Mouse (Mus musculus) lung, adult 10 weeks (tissue): ENCODE data around the gene Olfr311. TPM values are rescaled to one million over a fixed set of nuclear protein-coding genes. Genes with fewer than 3 reads are reported as not detected.

ENCODE experiments used
- polyA plus RNA-seq: library from polyadenylated mRNA; stranded (reverse); fragments of 350-450 nt; fragmentation: Illumina TruSeq; extraction: RNeasy Lipid Tissue Mini Kit (QIAGEN cat#74804); gene quantifications from one replicate; pipeline ENCODE4 v1.2.3, GENCODE M21; 2014; ENCODE audit warnings: low read depth, low replicate concordance; ENCODE audit not compliant: insufficient read depth

Olfr311 gene
- not detected for polyA plus RNA-seq

GRCm38 (mm10) chr11:58838951-58839350 is at the start of gene Olfr311:
Olfr311 (plus strand) TSS chr11:58839251.

GRCm38 (mm10) chr11:58801558-58802228 is 37.4 kb upstream of the Olfr311 start, which contains the start of gene Fam183b:
Fam183b (minus strand) TSS chr11:58801960.

GRCm38 (mm10) chr11:58814700-58815099 is 24.4 kb upstream of the Olfr311 start, which contains the start of gene Olfr313:
Olfr313 (plus strand) TSS chr11:58815000.

GRCm38 (mm10) chr11:58828937-58829336 is 10.1 kb upstream of the Olfr311 start, which contains the start of gene Olfr312:
Olfr312 (plus strand) TSS chr11:58829237.

GRCm38 (mm10) chr11:58846919-58847461 is 7.9 kb downstream of the Olfr311 start, which contains the start of gene Gm12258:
Gm12258 (plus strand) TSS chr11:58847158.

GRCm38 (mm10) chr11:58867039-58867953 is 28.2 kb downstream of the Olfr311 start, which contains the start of gene 2810021J22Rik:
2810021J22Rik (plus strand) TSS chr11:58867216.

Other genes with a start within 250 kb of the Olfr311 start
- gene Olfr324, start 244.1 kb upstream of the Olfr311 start, polyA plus RNA-seq = not detected
- not detected for gene 2210407C18Rik, start 223.2 kb upstream of the Olfr311 start, polyA plus RNA-seq
- gene Olfr323, start 208.8 kb upstream of the Olfr311 start, polyA plus RNA-seq = not detected
- not detected for gene Trim58, start 198.8 kb upstream of the Olfr311 start, polyA plus RNA-seq
- not detected for gene Olfr322, start 180.5 kb upstream of the Olfr311 start, polyA plus RNA-seq
- not detected for gene Olfr320, start 158.2 kb upstream of the Olfr311 start, polyA plus RNA-seq
- not detected for gene Olfr319, start 140.1 kb upstream of the Olfr311 start, polyA plus RNA-seq
- gene Olfr318, start 115.2 kb upstream of the Olfr311 start, polyA plus RNA-seq = not detected
- not detected for gene Olfr317, start 100.0 kb upstream of the Olfr311 start, polyA plus RNA-seq
- not detected for gene Olfr316, start 86.5 kb upstream of the Olfr311 start, polyA plus RNA-seq
- gene Olfr315, start 66.1 kb upstream of the Olfr311 start, polyA plus RNA-seq = not detected
- not detected for gene Olfr314, start 56.3 kb upstream of the Olfr311 start, polyA plus RNA-seq
- gene Fam183b, start 37.3 kb upstream of the Olfr311 start, polyA plus RNA-seq = 84.0 TPM
- not detected for gene Olfr313, start 24.3 kb upstream of the Olfr311 start, polyA plus RNA-seq
- gene Olfr312, start 10.0 kb upstream of the Olfr311 start, polyA plus RNA-seq = not detected
- gene Gm12258, start 7.9 kb downstream of the Olfr311 start, polyA plus RNA-seq = 3.1 TPM
- 1.4 TPM for gene 2810021J22Rik, start 28.0 kb downstream of the Olfr311 start, polyA plus RNA-seq
- gene Zfp39, start 65.0 kb downstream of the Olfr311 start, polyA plus RNA-seq = 2.5 TPM
- gene Btnl10, start 78.7 kb downstream of the Olfr311 start, polyA plus RNA-seq = not detected
- gene Rnf187, start 99.7 kb downstream of the Olfr311 start, polyA plus RNA-seq = 90.0 TPM
- 3.0 TPM for gene Hist3h2ba, start 109.7 kb downstream of the Olfr311 start, polyA plus RNA-seq
- 17.1 TPM for gene Hist3h2a, start 115.4 kb downstream of the Olfr311 start, polyA plus RNA-seq
- gene Trim17, start 115.4 kb downstream of the Olfr311 start, polyA plus RNA-seq = 0.25 TPM
- 15.2 TPM for gene Trim11, start 138.8 kb downstream of the Olfr311 start, polyA plus RNA-seq